Mouse (Mus musculus) neural tube, embryonic 11.5 days (tissue): ENCODE data around the gene Pde8a. TPM values are rescaled to one million over a fixed set of nuclear protein-coding genes. Genes with fewer than 3 reads are reported as not detected.

Source experiments
- ATAC-seq: fragments of 200-750 bp; cut with Nextera tagmentation; 2 replicates; pipeline ENCODE4 v1.8.0; 2017; ENCODE audit warnings: moderate number of reproducible peaks, mild to moderate bottlenecking, moderate TSS enrichment, moderate library complexity; ENCODE audit not compliant: insufficient read depth, low FRiP score, low TSS enrichment
- DNase-seq: peaks from one replicate; pipeline ENCODE4 v3.0.0-alpha.2; 2015; ENCODE audit warnings: low spot score
- H3K27ac ChIP-seq: fragments of 300-500 bp; sonication (generic); 2 replicates; pipeline ENCODE4 v1.5.1; 2014; ENCODE audit warnings: low read depth, mild to moderate bottlenecking, low read length
- H3K27me3 ChIP-seq: fragments of 300-500 bp; sonication (generic); 2 replicates; pipeline ENCODE4 v1.6.1; 2014; ENCODE audit warnings: mild to moderate bottlenecking, low read length, mixed read lengths; ENCODE audit not compliant: control insufficient read depth, insufficient read depth
- H3K36me3 ChIP-seq: fragments of 300-500 bp; sonication (generic); 2 replicates; pipeline ENCODE4 v1.6.1; 2014; ENCODE audit warnings: mild to moderate bottlenecking, low read length, moderate library complexity, mixed read lengths; ENCODE audit not compliant: control insufficient read depth, insufficient read depth
- H3K4me1 ChIP-seq: fragments of 300-500 bp; sonication (generic); 2 replicates; pipeline ENCODE4 v1.6.1; 2014; ENCODE audit warnings: low read length, mixed read lengths; ENCODE audit not compliant: control insufficient read depth, insufficient read depth
- H3K4me2 ChIP-seq: fragments of 300-500 bp; sonication (generic); 2 replicates; pipeline ENCODE4 v1.6.1; 2014; ENCODE audit warnings: low read depth, mild to moderate bottlenecking, moderate library complexity
- H3K4me3 ChIP-seq: fragments of 300-500 bp; sonication (generic); 2 replicates; pipeline ENCODE4 v1.5.1; 2014; ENCODE audit warnings: low read depth, low read length
- H3K9ac ChIP-seq: fragments of 300-500 bp; sonication (generic); 2 replicates; pipeline ENCODE4 v1.6.1; 2014; ENCODE audit warnings: mild to moderate bottlenecking, low read length
- H3K9me3 ChIP-seq: fragments of 300-500 bp; sonication (generic); 2 replicates; pipeline ENCODE4 v1.6.1; 2016; ENCODE audit warnings: low read length; ENCODE audit not compliant: control insufficient read depth
- WGBS: fragments of 180-500 bp; shearing (Covaris S2); extraction: QIAGEN DNeasy Blood & Tissue Kit; methylation state at CpG from one replicate; pipeline ENCODE4 v1.1.7; 2014; 5-methylcytosine and 5-hydroxymethylcytosine counted together
- polyA plus RNA-seq: library from polyadenylated mRNA; unstranded; fragments of >200 nt; fragmentation: Nextera tagmentation; extraction: Ambion mirVana; gene quantifications from 2 replicates; pipeline ENCODE4 v1.2.1, GENCODE M21; 2014

The Pde8a gene
- polyA plus RNA-seq, 1 experiment from 2014 or later: 3.1 TPM

DNA sequence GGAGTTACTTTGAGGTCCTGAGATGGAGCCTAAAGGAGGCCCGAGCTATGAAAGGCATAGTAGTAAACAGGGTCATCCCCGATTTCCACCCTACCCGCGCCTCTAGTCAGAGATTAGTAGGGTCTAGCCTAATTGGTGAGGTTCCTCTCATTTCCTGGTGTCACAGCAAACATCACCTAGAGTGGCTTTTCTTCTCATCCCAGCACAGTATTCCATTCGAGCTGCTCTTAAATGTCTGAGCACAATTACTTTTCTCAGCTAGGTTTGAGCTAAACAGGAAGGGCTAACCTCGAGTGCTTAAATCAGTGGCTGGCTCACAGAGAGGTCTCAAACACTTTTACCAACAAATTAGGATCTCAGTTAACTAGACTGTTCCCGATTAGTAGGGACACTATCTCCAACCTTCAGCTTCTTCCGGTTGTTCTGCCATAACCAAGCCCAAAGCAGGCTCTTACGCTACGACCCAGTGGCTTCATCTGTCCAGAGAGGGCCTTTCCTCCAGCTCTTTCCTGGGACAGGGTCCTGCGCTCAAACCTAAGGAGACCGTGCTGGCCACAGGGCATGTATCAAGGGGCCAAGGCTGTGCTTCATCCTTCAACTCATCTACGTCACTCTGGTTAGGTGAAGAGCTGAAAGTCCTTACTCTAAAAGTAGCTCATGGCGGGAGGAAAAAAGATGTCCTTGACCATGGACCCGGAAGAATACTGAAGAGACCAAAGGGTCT is 132.2 kb downstream of the Pde8a start:
- ATAC-seq (no peak), DNase-seq (no peak)
- peaks cover 12% of the 10 kb centered on the region for H3K36me3 ChIP-seq
- peak overlapping the region; percentile 48 for H3K4me2 ChIP-seq
- peak overlapping the region; percentile 95 for H3K4me3 ChIP-seq
- no peaks in the 10 kb centered on the region for H3K27me3 ChIP-seq
- H3K27ac ChIP-seq: no peak overlapping the region
- peak overlapping the region; percentile 69 for H3K9ac ChIP-seq
- 61% methylated on average over 15 of the region's 15 CpGs for WGBS
- H3K4me1 ChIP-seq: peaks cover 14% of the 10 kb centered on the region
- H3K9me3 ChIP-seq: no peaks in the 10 kb centered on the region

DNA sequence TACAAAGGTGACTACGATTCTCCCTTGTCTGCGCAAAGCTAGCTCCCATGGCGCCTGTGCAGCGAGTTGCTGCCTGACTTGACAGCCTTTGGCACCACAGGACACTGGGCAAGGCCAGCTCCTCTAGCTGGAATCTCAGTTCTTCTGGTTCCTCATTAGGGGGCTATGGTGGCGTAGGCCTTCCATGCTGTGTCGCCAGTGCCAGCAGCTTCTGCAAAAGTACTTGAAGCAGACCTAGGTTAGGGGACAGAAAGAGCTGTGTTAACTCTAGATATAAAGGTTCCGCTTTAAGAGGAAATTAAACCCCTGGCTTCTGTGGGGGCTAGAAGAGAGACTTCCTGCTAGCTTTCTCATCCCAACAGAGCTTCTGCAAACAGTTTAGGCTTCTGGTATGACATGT is 134.8 kb downstream of the Pde8a start:
- peaks cover 9% of the 10 kb centered on the region for H3K4me1 ChIP-seq
- 68% methylated on average over 7 of the region's 7 CpGs for WGBS
- H3K4me2 ChIP-seq: no peak overlapping the region
- H3K9ac ChIP-seq: no peak overlapping the region
- no peaks in the 10 kb centered on the region for H3K9me3 ChIP-seq
- H3K4me3 ChIP-seq: no peak overlapping the region
- no peaks in the 10 kb centered on the region for H3K27me3 ChIP-seq
- peaks cover 2% of the 10 kb centered on the region; the same call in 1 of the 2 replicates for H3K36me3 ChIP-seq
- H3K27ac ChIP-seq: no peak overlapping the region
- DNase-seq (no peak), ATAC-seq (no peak)

DNA sequence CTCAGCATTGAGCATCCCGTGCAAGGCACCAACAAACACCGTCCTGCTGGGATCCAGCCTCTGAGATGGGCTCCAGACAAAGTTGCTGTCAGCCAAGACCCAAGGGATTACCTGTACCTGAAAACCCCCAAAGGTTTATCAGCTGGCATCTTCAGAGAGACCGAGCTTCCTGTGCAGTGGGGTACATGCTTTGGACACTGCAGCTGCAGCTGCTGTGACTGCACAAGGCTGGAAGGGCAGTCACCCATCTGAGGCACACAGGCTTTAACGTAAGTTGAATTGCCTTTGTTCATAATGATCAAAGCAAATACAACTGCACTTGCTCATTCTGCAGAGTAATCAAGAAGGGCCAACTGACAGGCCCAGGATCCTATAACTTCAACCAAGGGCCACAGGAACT is 138.4 kb downstream of the Pde8a start:
- no peak for DNase-seq
- Histone ChIP-seq H3K27ac (no peak overlapping the region), H3K4me3 (no peak overlapping the region), H3K4me2 (no peak overlapping the region), H3K9ac (no peak overlapping the region), H3K36me3 (no peaks in the 10 kb centered on the region), H3K27me3 (no peaks in the 10 kb centered on the region), H3K4me1 (no peaks in the 10 kb centered on the region), H3K9me3 (no peaks in the 10 kb centered on the region)
- no peak for ATAC-seq
- 75% methylated on average over 4 of the region's 4 CpGs for WGBS

DNA sequence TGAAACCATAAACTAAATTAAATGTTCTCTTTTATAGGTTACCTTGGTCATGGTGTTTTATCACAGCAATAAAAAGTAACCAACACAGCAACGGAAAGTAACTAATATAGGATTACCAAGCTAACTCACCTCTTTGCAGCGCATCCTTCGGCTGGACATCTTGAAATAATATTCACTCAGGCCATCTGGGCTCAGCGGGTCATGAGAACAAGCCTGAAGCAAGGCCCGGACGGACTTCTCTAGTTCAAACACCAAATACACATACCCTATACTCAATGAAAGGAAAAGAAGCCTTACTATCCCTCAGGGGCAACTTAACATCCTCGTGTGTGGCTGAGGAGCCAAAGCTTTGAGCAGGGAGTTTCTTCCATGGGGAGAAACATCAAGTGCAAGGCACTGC is 142.3 kb downstream of the Pde8a start:
- Histone ChIP-seq H3K4me2 (no peak overlapping the region), H3K9ac (no peak overlapping the region), H3K4me1 (no peaks in the 10 kb centered on the region), H3K27me3 (no peaks in the 10 kb centered on the region), H3K4me3 (no peak overlapping the region), H3K36me3 (no peaks in the 10 kb centered on the region), H3K27ac (no peak overlapping the region), H3K9me3 (no peaks in the 10 kb centered on the region)
- 79% methylated on average over 7 of the region's 7 CpGs for WGBS
- no peak for ATAC-seq
- DNase-seq: no peak

DNA sequence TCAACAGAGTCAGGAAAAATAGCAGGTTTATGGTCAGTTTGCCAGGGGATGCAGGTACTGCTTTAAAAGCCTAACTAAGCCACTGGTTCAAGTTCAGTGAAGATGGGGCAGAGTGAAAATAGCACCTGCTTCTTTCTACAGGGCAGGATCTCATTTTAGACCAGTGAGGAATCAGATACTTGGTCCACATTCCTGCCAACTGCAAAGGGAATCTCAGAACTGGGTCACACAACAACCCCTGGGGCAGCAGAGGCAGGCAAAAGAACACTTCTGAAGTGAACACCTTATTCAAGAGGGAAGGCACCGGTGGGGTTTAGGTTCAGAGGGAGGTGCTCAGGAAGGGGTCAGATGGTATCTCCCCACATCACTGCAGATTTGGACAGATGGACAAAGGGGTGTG is 143.0 kb downstream of the Pde8a start:
- no peak overlapping the region for H3K9ac ChIP-seq
- ATAC-seq: no peak
- H3K36me3 ChIP-seq: no peaks in the 10 kb centered on the region
- no peaks in the 10 kb centered on the region for H3K9me3 ChIP-seq
- H3K4me1 ChIP-seq: no peaks in the 10 kb centered on the region
- 88% methylated on average over 1 of the region's 1 CpGs for WGBS
- H3K4me2 ChIP-seq: no peak overlapping the region
- DNase-seq: no peak
- no peaks in the 10 kb centered on the region for H3K27me3 ChIP-seq
- no peak overlapping the region for H3K27ac ChIP-seq
- H3K4me3 ChIP-seq: no peak overlapping the region

DNA sequence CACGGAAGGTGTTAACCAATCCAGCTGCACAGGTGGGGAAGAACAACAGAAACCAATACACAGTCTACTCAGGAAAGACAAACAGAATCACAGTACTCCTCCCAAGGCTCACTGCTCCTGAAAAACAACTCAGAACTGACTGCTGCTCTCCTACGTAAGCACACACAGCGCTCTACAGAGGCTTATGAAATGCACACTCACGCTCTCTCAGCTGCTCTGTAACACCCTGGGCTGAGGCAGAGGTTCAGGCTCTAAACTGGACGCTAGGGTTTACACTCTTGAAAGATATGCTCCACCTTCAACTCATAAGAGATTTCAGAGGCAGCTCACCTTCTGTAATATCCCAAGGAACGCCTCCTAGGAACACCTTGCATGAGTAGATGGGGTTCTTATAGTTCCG is 143.6 kb downstream of the Pde8a start:
- no peaks in the 10 kb centered on the region for H3K4me1 ChIP-seq
- no peak overlapping the region for H3K4me3 ChIP-seq
- no peak for DNase-seq
- WGBS: 85% methylated on average over 7 of the region's 7 CpGs
- no peak for ATAC-seq
- H3K27me3 ChIP-seq: no peaks in the 10 kb centered on the region
- no peak overlapping the region for H3K4me2 ChIP-seq
- H3K9me3 ChIP-seq: no peaks in the 10 kb centered on the region
- H3K9ac ChIP-seq: no peak overlapping the region
- H3K36me3 ChIP-seq: no peaks in the 10 kb centered on the region
- no peak overlapping the region for H3K27ac ChIP-seq

DNA sequence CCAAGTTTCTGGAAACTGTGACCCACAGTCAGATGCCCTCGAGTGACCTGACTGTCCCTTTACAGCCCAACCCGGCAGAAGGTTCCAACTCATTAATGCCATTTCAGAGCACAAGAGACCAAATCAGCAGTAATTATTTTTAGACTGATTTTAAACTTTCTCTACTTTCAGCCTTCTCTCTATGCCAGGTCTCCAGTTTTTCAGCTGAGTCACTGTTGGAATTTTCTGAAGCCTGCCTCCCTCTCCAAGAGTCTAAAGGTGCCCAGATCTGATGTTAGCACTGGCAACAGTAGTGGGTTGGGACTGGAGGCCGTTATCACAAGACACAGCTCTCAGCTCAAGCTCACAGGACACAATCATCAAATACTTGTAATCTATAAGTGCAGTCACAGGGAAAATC is 154.6 kb downstream of the Pde8a start:
- no peak overlapping the region for H3K4me2 ChIP-seq
- WGBS: 79% methylated on average over 3 of the region's 3 CpGs
- ATAC-seq (no peak), DNase-seq (no peak)
- no peak overlapping the region for H3K4me3 ChIP-seq
- H3K27me3 ChIP-seq: no peaks in the 10 kb centered on the region
- H3K9ac ChIP-seq: no peak overlapping the region
- H3K9me3 ChIP-seq: no peaks in the 10 kb centered on the region
- no peaks in the 10 kb centered on the region for H3K4me1 ChIP-seq
- no peak overlapping the region for H3K27ac ChIP-seq
- no peaks in the 10 kb centered on the region for H3K36me3 ChIP-seq

DNA sequence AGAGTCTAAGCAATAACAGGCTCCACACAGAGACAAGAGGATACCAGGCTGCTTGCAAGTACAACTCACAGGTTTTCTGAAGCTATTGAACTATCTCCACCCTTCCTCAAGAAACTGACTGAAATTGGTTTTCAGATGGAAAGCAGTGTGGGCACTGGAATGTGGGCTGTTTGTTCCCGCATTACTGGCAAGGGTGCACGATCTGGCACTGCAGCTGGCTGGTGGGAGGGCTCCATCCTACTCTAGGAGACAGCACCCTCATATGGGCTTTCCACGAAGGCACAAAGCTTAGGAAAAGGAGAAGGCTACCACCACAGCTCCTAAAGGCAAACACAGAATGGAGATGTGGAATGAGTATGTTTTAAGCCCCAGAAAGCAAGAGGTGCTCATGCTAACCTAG is 156.3 kb downstream of the Pde8a start:
- H3K4me1 ChIP-seq: no peaks in the 10 kb centered on the region
- DNase-seq: no peak
- H3K4me2 ChIP-seq: no peak overlapping the region
- ATAC-seq: no peak
- no peak overlapping the region for H3K27ac ChIP-seq
- H3K9ac ChIP-seq: no peak overlapping the region
- WGBS: 61% methylated on average over 3 of the region's 3 CpGs
- H3K36me3 ChIP-seq: no peaks in the 10 kb centered on the region
- H3K4me3 ChIP-seq: no peak overlapping the region
- no peaks in the 10 kb centered on the region for H3K27me3 ChIP-seq
- H3K9me3 ChIP-seq: no peaks in the 10 kb centered on the region

DNA sequence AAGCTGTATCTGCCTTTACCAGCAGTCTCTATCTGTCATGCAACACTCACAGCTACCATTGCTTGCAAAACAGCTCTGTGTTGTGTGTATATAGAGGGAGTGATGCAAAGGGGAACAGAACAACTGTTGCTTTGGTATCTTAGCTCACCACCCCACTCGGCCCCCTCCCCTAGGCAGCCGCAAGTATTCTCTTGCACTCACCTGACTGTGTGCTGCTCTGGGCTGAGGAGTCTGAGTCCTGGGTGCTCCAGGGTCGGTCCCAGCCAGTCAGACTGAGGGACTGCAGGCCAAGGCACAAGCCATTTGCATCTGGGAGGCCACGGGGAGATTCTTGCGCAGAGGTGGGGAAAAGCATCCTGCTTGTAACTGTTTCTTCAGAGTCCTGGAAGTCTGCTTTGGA is 158.4 kb downstream of the Pde8a start:
- DNase-seq (no peak), ATAC-seq (no peak)
- H3K9ac ChIP-seq: no peak overlapping the region
- peak overlapping the region; percentile 25 for H3K4me2 ChIP-seq
- H3K4me3 ChIP-seq: no peak overlapping the region
- 20% methylated on average over 5 of the region's 5 CpGs for WGBS
- no peaks in the 10 kb centered on the region for H3K4me1 ChIP-seq
- H3K36me3 ChIP-seq: no peaks in the 10 kb centered on the region
- no peak overlapping the region for H3K27ac ChIP-seq
- H3K9me3 ChIP-seq: no peaks in the 10 kb centered on the region
- H3K27me3 ChIP-seq: no peaks in the 10 kb centered on the region
